Mouse (Mus musculus) midbrain, embryonic 10.5 days (tissue): ENCODE results near the gene Grb14. TPM values are rescaled to one million over a fixed set of nuclear protein-coding genes. Genes with fewer than 3 reads are reported as not detected.

Source experiments
- DNase-seq: peaks from one replicate; pipeline ENCODE4 v3.0.0-alpha.2; 2017; ENCODE audit warnings: low spot score
- H3K27ac ChIP-seq: fragments of 300-500 bp; sonication (generic); replicated peaks from 2 replicates; pipeline ENCODE4 v1.5.1; 2016; ENCODE audit warnings: mild to moderate bottlenecking
- H3K27me3 ChIP-seq: fragments of 300-500 bp; sonication (generic); 2 replicates; pipeline ENCODE4 v1.6.1; 2016; ENCODE audit warnings: low read depth, mild to moderate bottlenecking; ENCODE audit not compliant: poor library complexity, severe bottlenecking
- H3K36me3 ChIP-seq: fragments of 300-500 bp; sonication (generic); 2 replicates; pipeline ENCODE4 v1.6.1; 2016; ENCODE audit warnings: mild to moderate bottlenecking, moderate library complexity
- H3K4me1 ChIP-seq: fragments of 300-500 bp; sonication (generic); 2 replicates; pipeline ENCODE4 v1.6.1; 2016
- H3K4me3 ChIP-seq: fragments of 300-500 bp; sonication (generic); 2 replicates; pipeline ENCODE4 v1.5.1; 2016; ENCODE audit warnings: mild to moderate bottlenecking, moderate library complexity
- H3K9me3 ChIP-seq: fragments of 300-500 bp; sonication (generic); replicated peaks from 2 replicates; pipeline ENCODE4 v1.6.1; 2016; ENCODE audit warnings: mild to moderate bottlenecking
- WGBS: fragments of 180-500 bp; shearing (Covaris S2); methylation state at CpG from one replicate; pipeline ENCODE4 v1.1.7; 2016; 5-methylcytosine and 5-hydroxymethylcytosine counted together
- polyA plus RNA-seq: library from polyadenylated mRNA; unstranded; fragments of >200 nt; fragmentation: Nextera tagmentation; extraction: Ambion mirVana; gene quantifications from 2 replicates; pipeline ENCODE4 v1.2.1, GENCODE M21; 2016

Grb14 gene
- polyA plus RNA-seq, 1 experiment from 2014 or later, result 3.9 TPM

- no peak overlapping the region for H3K4me3 ChIP-seq
- no peaks in the 10 kb centered on the region for H3K36me3 ChIP-seq
- no peaks in the 10 kb centered on the region for H3K9me3 ChIP-seq
- 94% methylated on average over 3 of the region's 3 CpGs for WGBS
- H3K27ac ChIP-seq, result no peak overlapping the region
- no peaks in the 10 kb centered on the region for H3K4me1 ChIP-seq
- H3K27me3 ChIP-seq, result no peaks in the 10 kb centered on the region
- DNase-seq, result no peak
Measured at GRCm38 (mm10) chr2:65010105-65010504, 14.7 kb downstream of the Grb14 start.

- WGBS, result 79% methylated on average over 2 of the region's 2 CpGs
- DNase-seq, result no peak
- Histone ChIP-seq H3K9me3 (no peaks in the 10 kb centered on the region), H3K4me3 (no peak overlapping the region), H3K4me1 (no peaks in the 10 kb centered on the region), H3K27me3 (no peaks in the 10 kb centered on the region), H3K27ac (no peak overlapping the region), H3K36me3 (no peaks in the 10 kb centered on the region)
Measured at GRCm38 (mm10) chr2:65007396-65007795, 17.4 kb downstream of the Grb14 start.

- Histone ChIP-seq H3K36me3 (no peaks in the 10 kb centered on the region), H3K4me1 (no peaks in the 10 kb centered on the region), H3K27me3 (no peaks in the 10 kb centered on the region), H3K27ac (no peak overlapping the region), H3K4me3 (no peak overlapping the region), H3K9me3 (no peaks in the 10 kb centered on the region)
- DNase-seq, result no peak
Measured at GRCm38 (mm10) chr2:65005044-65005443, 19.7 kb downstream of the Grb14 start.

- Histone ChIP-seq H3K9me3 (no peaks in the 10 kb centered on the region), H3K4me1 (no peaks in the 10 kb centered on the region), H3K4me3 (no peak overlapping the region), H3K36me3 (no peaks in the 10 kb centered on the region), H3K27me3 (no peaks in the 10 kb centered on the region), H3K27ac (no peak overlapping the region)
- DNase-seq, result no peak
- WGBS, result 58% methylated on average over 2 of the region's 2 CpGs
Measured at GRCm38 (mm10) chr2:65003433-65003832, 21.4 kb downstream of the Grb14 start.

GRCm38 (mm10) chr2:65002631-65003030 is 22.2 kb downstream of the Grb14 start:
- WGBS, result 89% methylated on average over 3 of the region's 3 CpGs
- Histone ChIP-seq H3K4me1 (no peaks in the 10 kb centered on the region), H3K36me3 (no peaks in the 10 kb centered on the region), H3K27ac (no peak overlapping the region), H3K9me3 (no peaks in the 10 kb centered on the region), H3K27me3 (no peaks in the 10 kb centered on the region), H3K4me3 (no peak overlapping the region)
- DNase-seq, result no peak

DNA sequence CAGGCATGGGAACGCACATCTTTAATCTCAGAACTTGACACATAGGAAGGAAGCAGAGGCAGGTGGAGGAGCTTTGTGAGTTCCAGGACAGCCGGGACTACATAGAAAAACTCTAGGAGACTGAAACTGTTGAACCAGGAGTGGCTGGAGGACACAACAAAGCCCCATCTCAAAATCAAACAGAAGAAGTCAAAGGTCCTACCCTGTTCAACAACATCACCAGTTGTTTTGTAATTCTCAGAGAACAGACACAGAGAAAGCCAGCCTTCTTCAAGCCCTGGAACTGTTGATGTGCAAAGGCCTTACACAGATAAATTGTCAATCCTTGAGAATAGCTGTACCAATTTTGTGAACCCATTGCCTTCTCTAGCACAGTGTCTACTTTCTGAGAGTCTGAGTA is 29.7 kb downstream of the Grb14 start:
- Histone ChIP-seq H3K36me3 (no peaks in the 10 kb centered on the region), H3K4me3 (no peak overlapping the region), H3K4me1 (no peaks in the 10 kb centered on the region), H3K9me3 (no peaks in the 10 kb centered on the region), H3K27ac (no peak overlapping the region), H3K27me3 (no peaks in the 10 kb centered on the region)
- DNase-seq, result no peak
- WGBS, result 84% methylated on average over 2 of the region's 2 CpGs

DNA sequence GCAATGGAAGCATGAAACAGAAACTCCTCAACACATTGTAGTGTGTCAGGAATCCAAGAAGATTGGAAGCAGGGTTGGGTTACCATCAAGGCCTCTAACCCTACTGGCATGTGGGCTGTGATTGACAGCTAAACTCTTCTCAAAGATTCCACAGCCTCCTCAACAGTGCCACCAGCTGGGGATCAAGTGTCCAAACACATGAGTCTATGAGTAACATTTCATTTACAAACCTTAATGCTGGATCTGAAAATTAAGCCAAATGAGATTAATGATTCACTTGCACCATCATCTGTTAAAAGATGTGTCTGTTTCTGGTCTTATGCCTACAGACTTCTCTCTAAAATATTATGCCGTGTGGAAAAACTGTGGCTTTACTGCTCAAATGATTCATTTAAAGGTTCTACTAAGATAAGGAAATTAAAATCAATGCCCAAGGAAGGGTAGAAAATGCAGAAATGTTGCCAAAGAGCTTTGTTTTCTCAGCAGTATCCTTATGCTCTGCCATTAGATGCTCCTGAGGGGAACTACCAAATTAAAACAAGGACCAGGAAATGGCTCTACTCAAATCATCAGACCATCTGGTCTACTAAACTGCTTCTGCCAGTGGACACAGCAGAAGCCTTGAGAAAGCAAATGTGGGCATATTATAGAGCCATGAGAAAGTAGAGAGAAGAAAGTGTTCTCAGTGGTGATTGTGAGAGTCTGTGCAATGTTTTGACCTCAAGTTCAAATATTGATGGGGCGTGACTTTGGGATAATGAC is 35.2 kb downstream of the Grb14 start:
- Histone ChIP-seq H3K4me3 (no peak overlapping the region), H3K27ac (no peak overlapping the region), H3K27me3 (no peaks in the 10 kb centered on the region), H3K9me3 (no peaks in the 10 kb centered on the region), H3K4me1 (no peaks in the 10 kb centered on the region), H3K36me3 (no peaks in the 10 kb centered on the region)
- 96% methylated on average over 2 of the region's 2 CpGs for WGBS
- no peak for DNase-seq

GRCm38 (mm10) chr2:64987782-64988181 is 37.0 kb downstream of the Grb14 start:
- H3K27me3 ChIP-seq, result no peaks in the 10 kb centered on the region
- no peak overlapping the region for H3K27ac ChIP-seq
- no peaks in the 10 kb centered on the region for H3K9me3 ChIP-seq
- H3K36me3 ChIP-seq, result no peaks in the 10 kb centered on the region
- H3K4me1 ChIP-seq, result no peaks in the 10 kb centered on the region
- no peak for DNase-seq
- H3K4me3 ChIP-seq, result no peak overlapping the region
- 79% methylated on average over 3 of the region's 3 CpGs for WGBS

GRCm38 (mm10) chr2:64975546-64975945 is 49.2 kb downstream of the Grb14 start:
- no peaks in the 10 kb centered on the region for H3K9me3 ChIP-seq
- no peak overlapping the region for H3K4me3 ChIP-seq
- H3K36me3 ChIP-seq, result no peaks in the 10 kb centered on the region
- 75% methylated on average over 5 of the region's 5 CpGs for WGBS
- no peaks in the 10 kb centered on the region for H3K27me3 ChIP-seq
- H3K27ac ChIP-seq, result no peak overlapping the region
- no peak for DNase-seq
- H3K4me1 ChIP-seq, result no peaks in the 10 kb centered on the region

DNA sequence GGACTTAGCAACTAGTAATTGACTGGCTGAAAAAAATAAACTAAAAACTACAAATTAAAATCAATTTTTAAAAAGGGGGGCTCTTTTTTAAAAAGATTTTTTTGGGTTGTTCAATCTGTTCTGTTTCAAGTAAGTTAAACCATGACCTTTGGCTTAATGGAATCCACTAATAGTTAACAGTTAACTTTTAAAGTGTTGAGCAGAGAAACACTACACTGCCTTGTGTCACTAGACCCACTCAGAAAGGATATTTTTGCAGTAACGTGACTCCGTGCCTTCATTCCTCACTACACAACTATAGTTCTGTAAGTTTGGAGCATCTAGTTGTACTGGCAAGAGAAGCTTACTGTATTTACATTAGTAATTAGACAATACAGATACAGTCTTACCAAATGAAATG is 50.2 kb downstream of the Grb14 start:
- Histone ChIP-seq H3K27ac (no peak overlapping the region), H3K9me3 (no peaks in the 10 kb centered on the region), H3K4me1 (no peaks in the 10 kb centered on the region), H3K4me3 (no peak overlapping the region), H3K36me3 (no peaks in the 10 kb centered on the region), H3K27me3 (no peaks in the 10 kb centered on the region)
- no peak for DNase-seq
- WGBS, result 90% methylated on average over 2 of the region's 2 CpGs

DNA sequence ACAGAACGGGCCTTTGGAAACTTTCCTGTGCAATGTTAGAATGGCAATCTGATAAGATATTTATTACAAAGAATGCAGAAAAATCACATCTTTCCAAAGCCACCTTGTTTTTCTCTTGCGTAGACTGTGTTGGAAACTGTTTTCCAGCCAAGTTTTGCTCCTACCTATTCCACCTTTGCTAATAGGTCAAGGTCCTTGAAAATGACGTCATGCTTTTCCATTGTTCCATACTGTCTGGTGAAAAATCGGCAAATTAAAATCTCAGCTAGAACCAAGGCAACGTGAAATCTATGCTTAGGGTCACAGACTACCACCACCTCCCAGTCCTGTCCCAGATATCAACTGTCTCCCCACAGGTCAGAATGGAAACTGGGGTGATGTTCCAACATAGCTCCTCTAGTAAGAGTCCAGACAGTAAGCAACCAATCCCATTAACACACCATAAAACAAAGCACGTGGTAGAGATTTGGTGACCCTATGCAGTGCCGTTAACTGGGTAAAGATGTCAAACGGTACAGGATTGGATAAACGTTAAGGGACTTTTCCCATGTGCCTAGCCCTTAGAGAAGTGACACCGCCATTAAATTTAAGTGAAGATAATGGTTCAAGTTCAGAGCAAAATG is 50.9 kb downstream of the Grb14 start:
- no peaks in the 10 kb centered on the region for H3K27me3 ChIP-seq
- no peaks in the 10 kb centered on the region for H3K9me3 ChIP-seq
- no peaks in the 10 kb centered on the region for H3K4me1 ChIP-seq
- WGBS, result 91% methylated on average over 10 of the region's 10 CpGs
- H3K4me3 ChIP-seq, result no peak overlapping the region
- no peak overlapping the region for H3K27ac ChIP-seq
- no peak for DNase-seq
- H3K36me3 ChIP-seq, result no peaks in the 10 kb centered on the region

DNA sequence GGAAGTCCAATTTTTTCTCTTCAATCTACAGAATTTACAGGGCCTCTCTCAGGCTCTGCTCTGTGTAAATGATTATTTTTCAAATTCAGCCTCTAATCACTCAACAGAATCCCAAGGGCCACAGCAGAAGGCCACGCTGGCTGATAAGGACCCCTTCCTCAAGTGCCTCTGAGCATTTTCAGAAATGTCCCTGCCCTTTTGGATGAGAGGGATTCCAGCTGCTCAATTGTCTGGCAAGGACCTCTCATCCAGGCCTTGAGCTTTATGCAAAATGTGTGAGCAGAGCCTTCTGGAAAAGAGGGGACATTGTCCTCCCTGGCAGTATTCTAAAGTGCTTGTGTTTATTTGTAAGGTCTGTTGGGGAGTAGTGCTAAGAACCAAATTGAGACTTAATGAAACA is 51.7 kb downstream of the Grb14 start:
- H3K4me1 ChIP-seq, result no peaks in the 10 kb centered on the region
- no peaks in the 10 kb centered on the region for H3K36me3 ChIP-seq
- H3K27me3 ChIP-seq, result no peaks in the 10 kb centered on the region
- WGBS, result 66% methylated on average over 1 of the region's 1 CpGs
- H3K27ac ChIP-seq, result no peak overlapping the region
- DNase-seq, result no peak
- H3K9me3 ChIP-seq, result no peaks in the 10 kb centered on the region
- no peak overlapping the region for H3K4me3 ChIP-seq

- Histone ChIP-seq H3K9me3 (no peaks in the 10 kb centered on the region), H3K4me3 (no peak overlapping the region), H3K27ac (no peak overlapping the region), H3K27me3 (no peaks in the 10 kb centered on the region), H3K36me3 (no peaks in the 10 kb centered on the region), H3K4me1 (peaks cover 12% of the 10 kb centered on the region)
- WGBS, result 71% methylated on average over 5 of the region's 5 CpGs
- DNase-seq, result no peak
Measured at GRCm38 (mm10) chr2:64971828-64972227, 53.0 kb downstream of the Grb14 start.
